Mouse (Mus musculus) adrenal gland, adult 18-20 months (tissue): ENCODE results near the gene Sox5. TPM values are rescaled to one million over a fixed set of nuclear protein-coding genes. Genes with fewer than 3 reads are reported as not detected.
"Not testable (repeated sequence)": the region's sequence is repeated elsewhere in the genome, so short reads cannot be mapped to it uniquely, and the experiment has no call there.

Experiments
- DNase-seq, 2 experiments: peaks; one replicate each; pipeline ENCODE4 v3.0.0; 2021 to 2022; ENCODE audit warnings: low spot score in 2 of 2
- total RNA-seq, 2 experiments: library from RNA; stranded (reverse); gene quantifications; 1 replicate in 1 of 2; 2 replicates in 1 of 2; pipeline ENCODE4 v1.2.3; 2021

The Sox5 gene
- total RNA-seq, 2 experiments from 2014 or later = 10.9 to 16.5 TPM

GRCm38 (mm10) chr6:144298641-144299502, 482.9 kb downstream of the Sox5 start:
- DNase-seq = no peak

- DNase-seq = no peak
These were observed 483.9 kb downstream of the Sox5 start for GRCm38 (mm10) chr6:144297846-144298245.

GRCm38 (mm10) chr6:144297131-144297530, 484.6 kb downstream of the Sox5 start:
- no peak for DNase-seq

GRCm38 (mm10) chr6:144291526-144291925, 490.3 kb downstream of the Sox5 start:
- no peak for DNase-seq

DNA sequence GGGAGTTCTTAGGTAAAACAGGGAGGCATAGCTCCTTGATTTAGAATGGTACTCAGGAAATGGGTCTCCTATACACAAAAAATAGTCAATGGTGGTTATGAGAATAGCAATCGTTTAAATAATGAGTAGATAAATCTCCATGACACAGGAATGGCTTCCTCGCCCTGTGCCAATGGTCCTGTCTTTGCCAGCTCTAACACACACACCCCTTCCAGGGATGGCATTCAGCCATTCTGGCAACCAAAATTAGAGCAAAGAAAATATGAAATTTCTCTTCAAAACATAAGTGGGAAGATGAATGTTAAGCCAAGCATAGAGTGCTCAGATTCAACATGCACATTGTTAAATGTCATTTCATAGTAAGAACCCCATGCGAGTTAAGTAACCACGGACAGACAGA, 495.7 kb downstream of the Sox5 start:
- no peak for DNase-seq

GRCm38 (mm10) chr6:144283191-144283590, 498.6 kb downstream of the Sox5 start:
- DNase-seq = no peak

DNA sequence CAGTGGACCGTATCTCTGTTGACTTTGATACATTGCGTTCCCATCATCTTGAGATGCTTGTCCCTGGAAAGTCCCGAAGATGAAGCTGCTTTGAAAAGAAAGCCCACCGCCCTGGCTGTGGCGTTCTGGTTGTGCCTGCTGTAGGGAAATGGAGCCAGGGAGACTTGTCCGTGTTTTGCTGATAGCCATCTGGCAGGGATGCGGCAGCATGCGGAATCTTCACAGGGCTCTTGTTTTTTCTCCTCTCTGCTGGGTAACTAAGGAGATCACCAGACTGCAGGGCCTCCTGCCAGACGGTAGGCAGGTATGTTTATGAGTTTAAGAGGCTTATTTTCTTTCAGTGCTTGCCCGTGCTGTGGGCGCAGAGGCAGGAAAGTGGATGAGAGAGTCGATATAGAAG, 499.0 kb downstream of the Sox5 start:
- no peak for DNase-seq

DNA sequence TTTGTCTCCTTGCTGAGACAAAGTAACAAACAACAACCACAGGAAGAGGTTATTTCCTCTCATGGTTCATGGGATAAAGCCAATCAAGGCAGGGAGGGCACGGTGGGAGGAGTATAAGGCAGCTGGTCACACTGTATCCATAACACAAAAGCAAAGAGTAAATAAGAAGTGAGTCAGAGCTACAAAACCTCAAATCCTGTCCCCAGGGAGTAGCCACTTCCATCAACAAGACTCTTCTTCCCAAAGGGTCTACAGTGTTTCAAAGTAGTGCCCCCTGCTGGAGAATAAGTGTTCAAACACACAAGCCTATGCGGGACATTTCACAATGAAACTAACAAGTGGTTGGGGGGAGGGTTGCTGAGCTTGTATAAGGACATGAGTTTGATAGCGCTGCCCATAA, 500.1 kb downstream of the Sox5 start:
- no peak for DNase-seq

DNA sequence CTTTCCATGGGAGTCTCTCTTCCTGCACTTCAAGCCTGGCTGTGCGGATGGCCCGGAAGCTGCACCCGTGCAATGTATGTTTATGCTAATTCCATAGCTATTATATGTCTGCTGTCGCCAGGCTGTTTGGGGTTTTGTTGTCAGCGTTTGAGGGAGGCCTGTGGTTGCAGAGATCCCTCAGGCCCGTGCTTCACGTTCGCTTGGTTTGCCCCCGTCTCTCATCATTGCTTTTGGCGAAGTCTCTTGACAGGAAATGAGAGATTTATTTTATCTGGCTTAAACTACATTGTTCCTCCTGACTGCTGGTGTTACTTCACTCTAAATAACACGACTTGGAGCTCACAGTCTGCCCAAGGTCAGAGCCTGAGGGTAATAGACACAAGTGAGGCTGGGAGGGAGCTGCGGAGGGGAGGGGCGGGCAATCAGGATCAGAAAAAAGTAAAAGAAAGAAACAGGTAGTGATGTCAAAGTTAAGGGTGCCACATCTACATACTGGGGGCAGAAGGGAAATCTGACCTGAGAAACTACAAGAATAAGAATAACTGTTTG, 503.2 kb downstream of the Sox5 start:
- no peak for DNase-seq

DNA sequence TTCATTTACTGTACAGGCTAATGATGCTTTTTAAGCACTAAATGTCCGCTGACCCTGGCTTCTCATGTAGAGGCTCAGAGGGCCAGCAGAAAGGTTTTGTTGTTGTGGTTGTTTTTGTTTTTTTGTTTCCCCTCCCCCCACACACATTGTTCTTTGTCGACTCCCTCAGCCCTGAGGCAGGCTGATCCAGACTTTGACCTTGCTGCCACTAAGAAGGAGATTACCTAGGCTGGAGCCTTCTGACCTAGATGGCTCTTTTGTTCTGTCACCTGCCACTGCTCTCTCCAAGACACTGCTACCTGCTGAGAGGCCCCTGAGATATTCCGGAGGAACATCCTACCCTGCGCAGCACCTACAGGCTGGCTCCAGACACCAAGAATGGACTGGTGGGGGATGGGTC, 508.4 kb downstream of the Sox5 start:
- not testable (repeated sequence) for DNase-seq

DNA sequence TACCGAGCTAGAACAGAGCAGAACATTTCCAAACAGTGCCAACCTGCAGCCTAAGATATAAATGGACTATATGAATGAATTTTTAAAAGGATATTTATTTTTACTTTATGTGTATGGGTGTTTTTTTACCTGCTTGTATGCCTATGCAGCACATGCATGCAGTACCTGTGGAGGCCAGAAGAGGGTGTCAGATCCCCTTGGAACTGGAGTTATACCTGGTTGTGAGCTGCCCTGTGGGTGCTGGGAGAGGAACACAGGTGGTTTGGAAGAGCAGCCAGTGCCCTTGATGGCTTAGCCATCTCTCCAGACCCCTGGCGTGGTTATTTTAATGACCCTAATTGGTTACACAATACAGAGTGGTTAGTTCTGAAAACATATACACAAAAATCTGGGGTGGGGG, 510.5 kb downstream of the Sox5 start:
- DNase-seq = no peak

- no peak for DNase-seq
These were observed 511.5 kb downstream of the Sox5 start for GRCm38 (mm10) chr6:144270306-144270705.

- no peak for DNase-seq
These were observed 512.1 kb downstream of the Sox5 start for GRCm38 (mm10) chr6:144269666-144270065.

DNA sequence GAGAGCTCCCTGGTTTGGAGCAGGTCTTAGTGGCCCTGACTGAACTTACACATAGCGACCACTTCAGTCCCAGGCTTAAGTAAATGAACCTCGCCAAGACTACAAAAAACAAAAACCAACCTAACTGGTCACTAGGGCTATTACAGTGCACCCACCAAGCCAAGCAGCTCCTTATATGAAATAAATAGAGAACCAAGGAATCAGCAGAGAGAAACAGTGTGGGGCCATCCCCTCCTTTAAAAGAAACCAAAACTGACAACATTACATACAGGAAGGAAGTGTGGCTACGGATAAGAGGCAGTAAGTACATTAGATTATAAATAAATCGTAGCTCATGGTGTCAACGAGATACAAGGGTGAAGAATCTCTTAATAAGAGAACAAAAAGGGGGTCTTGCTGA, 516.0 kb downstream of the Sox5 start:
- no peak for DNase-seq

GRCm38 (mm10) chr6:144265004-144265403, 516.8 kb downstream of the Sox5 start:
- DNase-seq = no peak

DNA sequence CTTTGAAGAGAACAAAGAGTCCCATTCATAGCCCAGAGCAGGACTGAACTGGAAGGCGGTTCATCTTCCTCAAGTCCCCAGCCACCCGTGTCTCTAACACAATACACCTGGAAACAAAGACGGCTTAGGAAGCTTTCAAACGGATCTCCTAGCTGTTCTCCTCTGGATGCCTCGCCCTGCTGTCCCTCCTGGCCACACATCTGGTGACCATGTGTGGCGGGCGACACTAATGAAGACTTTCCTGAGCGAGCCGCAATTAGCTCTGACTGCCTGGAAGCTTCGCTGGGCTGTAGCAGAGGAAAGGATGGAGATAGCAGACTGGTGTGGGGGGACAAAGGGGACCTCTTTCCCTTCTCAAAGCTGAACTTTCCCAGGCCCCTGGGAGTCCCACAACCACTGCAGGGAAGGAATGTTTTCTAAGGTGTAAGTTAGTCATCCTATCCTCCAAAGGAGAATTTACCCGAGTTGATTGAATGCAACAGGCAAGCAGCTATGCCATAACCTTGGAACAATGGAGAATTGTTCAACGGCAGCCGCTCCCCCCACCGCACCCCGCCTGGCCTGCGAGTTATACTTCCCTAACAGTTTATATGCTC, 517.4 kb downstream of the Sox5 start:
- no peak for DNase-seq

- no peak for DNase-seq
These were observed 525.3 kb downstream of the Sox5 start for GRCm38 (mm10) chr6:144256500-144256899.

GRCm38 (mm10) chr6:144252191-144252718, 529.5 kb downstream of the Sox5 start:
- DNase-seq = no peak

GRCm38 (mm10) chr6:144251222-144252170, 530.3 kb downstream of the Sox5 start:
- no peak for DNase-seq

GRCm38 (mm10) chr6:144250625-144251181, 531.1 kb downstream of the Sox5 start:
- DNase-seq = no peak

DNA sequence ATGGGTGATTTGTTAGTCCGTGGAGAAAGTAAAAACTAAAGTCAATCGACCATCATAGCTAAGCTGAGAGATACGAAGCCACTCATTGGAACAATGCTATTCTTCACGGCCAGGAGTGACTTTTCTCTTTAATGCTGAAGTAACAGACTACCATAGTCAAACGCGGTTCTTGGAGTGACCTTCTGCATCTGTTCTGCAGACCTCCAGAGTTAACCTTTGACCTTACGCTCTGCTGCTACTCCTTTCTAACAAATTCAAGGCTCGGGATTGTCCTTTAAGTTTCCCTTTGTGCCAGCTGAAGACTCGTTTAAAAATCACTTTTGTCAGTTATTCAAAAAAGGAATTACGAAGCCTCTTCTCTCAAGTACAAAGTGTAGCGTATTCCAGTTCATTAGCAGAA, 545.2 kb downstream of the Sox5 start:
- DNase-seq = no peak
